ENCODE assay signal across 9 mouse cellular contexts in the genomic region with DNA sequence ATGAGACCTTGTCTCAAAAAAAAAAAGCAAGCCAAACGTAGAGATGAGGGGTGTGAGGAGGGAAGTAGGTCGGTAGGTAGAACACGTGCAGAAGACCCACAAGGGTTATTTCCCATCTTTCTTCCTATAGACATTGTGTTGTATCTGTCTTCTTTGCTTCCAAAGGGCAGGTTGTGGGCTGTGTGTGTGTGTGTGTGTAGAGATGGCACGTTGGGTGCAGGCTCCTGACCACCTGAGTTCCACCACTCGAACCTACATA. TPM values are rescaled to one million over a fixed set of nuclear protein-coding genes. Genes with fewer than 3 reads are reported as not detected.
DNase-seq lines count a peak whose midpoint lies in the region; ATAC-seq and TF ChIP-seq lines count a peak whose summit lies in the region.
"Had no signal": no experiment of that assay in that cellular context is flagged by ENCODE, and none has a peak within 500 bp of the region (broad histone marks: within the 10 kb centered on the region; RNA-seq: fewer than 3 reads in every experiment).

No protein-coding gene starts in this region.

- no peak overlapping the region for H3K4me3 ChIP-seq in heart, embryonic 16.5 days (ENCODE audit: low read length)
- H3K4me3 ChIP-seq in C2C12 (ENCODE audit: insufficient read depth, poor library complexity, severe bottlenecking) = peak overlapping the region; percentile 32
- peak overlapping the region; percentile 72 for H3K4me3 ChIP-seq in bone marrow macrophage, adult 2 months (ENCODE audit: insufficient read depth, low read length)
- H3K4me3 ChIP-seq in liver, embryonic 14.5 days (ENCODE audit: insufficient read depth in 1 of 2, low read depth in 2 of 2, low read length in 2 of 2) = peak overlapping the region; percentile 83 to 93

- H3K79me2 ChIP-seq in C2C12 (ENCODE audit: control insufficient read depth, insufficient read depth) = peaks cover 43% of the 10 kb centered on the region

- ATAC-seq in heart, embryonic 16.5 days (replicated peaks; ENCODE audit: extremely low read depth, insufficient read depth, low FRiP score) = no peak
- no peak for ATAC-seq in liver, embryonic 14.5 days (ENCODE audit: insufficient read depth)

- H3K27ac ChIP-seq in heart, embryonic 16.5 days (ENCODE audit: low read length) = no peak overlapping the region
- no peak overlapping the region for H3K27ac ChIP-seq in bone marrow macrophage, adult 2 months (ENCODE audit: insufficient read depth, low read depth, low read length)
- H3K27ac ChIP-seq in liver, embryonic 14.5 days = peak overlapping the region; percentile 71

- no peaks in the 10 kb centered on the region for H3K27me3 ChIP-seq in heart, embryonic 16.5 days (ENCODE audit: control insufficient read depth, insufficient read depth, low read length)
- no peaks in the 10 kb centered on the region for H3K27me3 ChIP-seq in C2C12 (ENCODE audit: control insufficient read depth, insufficient read depth, insufficient read length)
- H3K27me3 ChIP-seq in liver, embryonic 14.5 days (ENCODE audit: control insufficient read depth, insufficient read depth, low read length) = no peaks in the 10 kb centered on the region

- H3K36me3 ChIP-seq in heart, embryonic 16.5 days (ENCODE audit: control insufficient read depth, insufficient read depth) = no peaks in the 10 kb centered on the region
- peaks cover 19% of the 10 kb centered on the region for H3K36me3 ChIP-seq in C2C12 (ENCODE audit: control insufficient read depth, insufficient read depth)
- no peaks in the 10 kb centered on the region for H3K36me3 ChIP-seq in liver, embryonic 14.5 days (replicated peaks; ENCODE audit: control insufficient read depth, insufficient read depth, low read depth)

- peak overlapping the region; percentile 80; the same call in 1 of the 2 replicates for H3K4me2 ChIP-seq in heart, embryonic 16.5 days (ENCODE audit: low read depth, low read length)
- H3K4me2 ChIP-seq in liver, embryonic 14.5 days (ENCODE audit: low read depth) = peak overlapping the region; percentile 80

- TF ChIP-seq CTCF in C2C12 (IDR thresholded peaks at IDR 0.05; ENCODE audit: control insufficient read depth, insufficient read depth, insufficient read length) = no peak
- no peak for TF ChIP-seq CTCF in bone marrow macrophage, adult 2 months (IDR thresholded peaks at IDR 0.05; ENCODE audit: low read depth, low read length)
- no peak for TF ChIP-seq CTCF in liver, embryonic 14.5 days (IDR thresholded peaks at IDR 0.05; ENCODE audit: low read depth)

- no peak for TF ChIP-seq POLR2A in bone marrow macrophage, adult 2 months (IDR thresholded peaks at IDR 0.05; ENCODE audit: borderline replicate concordance, low read depth, low read length)

- no peak for TF ChIP-seq EP300 in liver, embryonic 14.5 days (IDR thresholded peaks at IDR 0.05; ENCODE audit: low read depth)

- no peak for DNase-seq in heart, adult 18-20 months
- no peak for DNase-seq in liver, embryonic 14.5 days (ENCODE audit: low read depth in 3 of 3, low spot score in 3 of 3)
- DNase-seq in B cell, adult 2 months = no peak
- DNase-seq in ovary, postnatal 36 days (ENCODE audit: low spot score) = no peak
- DNase-seq in c-Kit-positive CD71-positive TER-119-positive erythroid progenitor cells, embryonic 14.5 days (ENCODE audit: low spot score) = no peak

- peaks cover 23% of the 10 kb centered on the region for H3K4me1 ChIP-seq in heart, embryonic 16.5 days (ENCODE audit: control insufficient read depth, insufficient read depth, low read length)
- H3K4me1 ChIP-seq in bone marrow macrophage, adult 2 months (ENCODE audit: control insufficient read depth, insufficient read depth, low read length) = peaks cover 19% of the 10 kb centered on the region
- peaks cover 14 to 26% of the 10 kb centered on the region in 2 experiments for H3K4me1 ChIP-seq in liver, embryonic 14.5 days (replicated peaks; ENCODE audit: control insufficient read depth in 2 of 2, insufficient read depth in 2 of 2, low read length in 1 of 2)

- H3ac ChIP-seq in C2C12 (ENCODE audit: control insufficient read depth, insufficient read length, low read depth) = no peak overlapping the region

- WGBS in heart, embryonic 16.5 days = 66% methylated on average over 5 of the region's 5 CpGs
- WGBS in liver, embryonic 14.5 days (ENCODE audit: insufficient replicate concordance) = 44% methylated on average over 5 of the region's 5 CpGs

- no peaks in the 10 kb centered on the region for H3K9me3 ChIP-seq in heart, embryonic 16.5 days (replicated peaks; ENCODE audit: control insufficient read depth, low read length)
- no peaks in the 10 kb centered on the region for H3K9me3 ChIP-seq in liver, embryonic 14.5 days (ENCODE audit: control insufficient read depth, low read length)

- H3K9ac ChIP-seq in heart, embryonic 16.5 days (ENCODE audit: low read length) = no peak overlapping the region
- H3K9ac ChIP-seq in liver, embryonic 14.5 days (replicated peaks) = peak overlapping the region; percentile 99

- H3K79me3 ChIP-seq in C2C12 (ENCODE audit: low read depth) = peaks cover 29% of the 10 kb centered on the region

TF ChIP-seq in C2C12, 6 proteins besides CTCF, POLR2A, EP300 and RAD21:
- TF ChIP-seq CEBPB (IDR thresholded peaks at IDR 0.05; ENCODE audit: low read depth) (no peak), MYOD1 (IDR thresholded peaks at IDR 0.05; ENCODE audit: control insufficient read depth, insufficient read length, low read depth) (no peak), FOSL1 (IDR thresholded peaks at IDR 0.05; ENCODE audit: insufficient read depth, low read length, poor library complexity, severe bottlenecking) (no peak), MYOG (IDR thresholded peaks at IDR 0.05; ENCODE audit: control insufficient read depth, extremely low read depth, insufficient read length) (no peak), USF1 (IDR thresholded peaks at IDR 0.05; ENCODE audit: low read depth) (no peak), MAX (IDR thresholded peaks at IDR 0.05) (no peak)

RNA-seq across cellular contexts. Expression of a gene that starts 0.9 kb away (rescaled TPM):
- 26.8 TPM in 2 replicates for polyA plus RNA-seq in heart, embryonic 16.5 days (2015; fragmentation: Nextera tagmentation; extraction: Ambion mirVana)
- total RNA-seq in heart, adult 18-20 months (2021) = 1 to 10 TPM; 9.1 to 9.4 TPM
- 13.0 TPM for polyA plus RNA-seq in C2C12 (2012; fragmentation: generic; extraction: Trizol)
- 16.7 and 16.8 TPM in 2 replicates for polyA plus RNA-seq in bone marrow macrophage, adult 2 months (2012; ENCODE audit: insufficient read depth, insufficient read length, missing spikeins)
- polyA plus RNA-seq in liver, embryonic 14.5 days (2012; rRNA removed) = 6.3 and 8.1 TPM in 2 replicates
- 9.9 and 12.2 TPM in 2 replicates for polyA plus RNA-seq in liver, embryonic 14.5 days (2014; fragmentation: Nextera tagmentation; extraction: Ambion mirVana)

RNA-seq across cellular contexts. Expression of a gene that starts 11.9 kb away (rescaled TPM):
- polyA plus RNA-seq in heart, embryonic 16.5 days (2015; fragmentation: Nextera tagmentation; extraction: Ambion mirVana) = 30.0 and 35.3 TPM in 2 replicates
- 10 to 100 TPM; 31.7 to 32.9 TPM for total RNA-seq in heart, adult 18-20 months (2021)
- polyA plus RNA-seq in C2C12 (2012; fragmentation: generic; extraction: Trizol) = 29.7 TPM
- polyA plus RNA-seq in bone marrow macrophage, adult 2 months (2012; ENCODE audit: insufficient read depth, insufficient read length, missing spikeins) = 33.6 and 38.5 TPM in 2 replicates
- 10.4 and 24.5 TPM in 2 replicates for polyA plus RNA-seq in liver, embryonic 14.5 days (2012; rRNA removed)
- 48.7 and 49.5 TPM in 2 replicates for polyA plus RNA-seq in liver, embryonic 14.5 days (2014; fragmentation: Nextera tagmentation; extraction: Ambion mirVana)

RNA-seq across cellular contexts. Expression of a gene that starts 40.9 kb away (rescaled TPM):
- polyA plus RNA-seq in heart, embryonic 16.5 days (2015; fragmentation: Nextera tagmentation; extraction: Ambion mirVana) = 2.1 and 2.6 TPM in 2 replicates
- 1 to 10 TPM in 1 of 2 experiments, under 1 TPM in 1; 0.84 to 1.2 TPM for total RNA-seq in heart, adult 18-20 months (2021)
- 0.42 TPM for polyA plus RNA-seq in C2C12 (2012; fragmentation: generic; extraction: Trizol)
- 1.5 TPM in 1 of 2 replicates, not detected in the other for polyA plus RNA-seq in bone marrow macrophage, adult 2 months (2012; ENCODE audit: insufficient read depth, insufficient read length, missing spikeins)
- polyA plus RNA-seq in liver, embryonic 14.5 days (2012; rRNA removed) = 0.33 and 0.47 TPM in 2 replicates
- 0.25 and 0.27 TPM in 2 replicates for polyA plus RNA-seq in liver, embryonic 14.5 days (2014; fragmentation: Nextera tagmentation; extraction: Ambion mirVana)
- total RNA-seq: hematopoietic stem cell, adult 5-6 weeks had no signal

RNA-seq across cellular contexts. Expression of a gene that starts 50.2 kb away (rescaled TPM):
- 61.6 and 61.7 TPM in 2 replicates for polyA plus RNA-seq in heart, embryonic 16.5 days (2015; fragmentation: Nextera tagmentation; extraction: Ambion mirVana)
- total RNA-seq in heart, adult 18-20 months (2021) = 10 to 100 TPM; 26.7 to 30.8 TPM
- polyA plus RNA-seq in C2C12 (2012; fragmentation: generic; extraction: Trizol) = 24.5 TPM
- polyA plus RNA-seq in bone marrow macrophage, adult 2 months (2012; ENCODE audit: insufficient read depth, insufficient read length, missing spikeins) = 50.3 and 51.4 TPM in 2 replicates
- 5.5 and 8.5 TPM in 2 replicates for polyA plus RNA-seq in liver, embryonic 14.5 days (2012; rRNA removed)
- polyA plus RNA-seq in liver, embryonic 14.5 days (2014; fragmentation: Nextera tagmentation; extraction: Ambion mirVana) = 29.3 and 31.7 TPM in 2 replicates
